Mouse (Mus musculus) megakaryocyte-erythroid progenitor cell, adult 5-6 weeks (primary cell): ENCODE results near the gene B3gat3. TPM values are rescaled to one million over a fixed set of nuclear protein-coding genes. Genes with fewer than 3 reads are reported as not detected.
"Not testable (repeated sequence)": the region's sequence is repeated elsewhere in the genome, so short reads cannot be mapped to it uniquely, and the experiment has no call there.

Source experiments
- ATAC-seq: replicated peaks from 2 replicates; pipeline ENCODE4 v1.8.0; 2016; ENCODE audit warnings: mild to moderate bottlenecking, inconsistent platforms; ENCODE audit not compliant: severe bottlenecking, poor library complexity, low FRiP score, low TSS enrichment
- total RNA-seq, 2 experiments: library from RNA; stranded (forward) in 1 of 2; stranded (reverse) in 1 of 2; fragments of 200-1000, 215-1000 nt in 1 of 2; fragments of >200 nt in 1 of 2; fragmentation: Nextera tagmentation in 1 of 2; gene quantifications; 2 replicates each; pipeline ENCODE4 v1.2.3; 2014 to 2017

B3gat3 gene
- total RNA-seq, 2 experiments from 2014 or later = 17.6 to 36.8 TPM

GRCm38 (mm10) chr19:8967893-8968292 lies 47.7 kb downstream of the B3gat3 start:
- no peak for ATAC-seq

GRCm38 (mm10) chr19:8972491-8972890 lies 52.3 kb downstream of the B3gat3 start:
- not testable (repeated sequence) for ATAC-seq

GRCm38 (mm10) chr19:8974638-8975037 lies 54.5 kb downstream of the B3gat3 start:
- no peak for ATAC-seq

GRCm38 (mm10) chr19:8975491-8975890 lies 55.3 kb downstream of the B3gat3 start:
- ATAC-seq = no peak

GRCm38 (mm10) chr19:8976535-8976934 lies 56.4 kb downstream of the B3gat3 start:
- ATAC-seq = peak; percentile 66

Other genes with a start within 250 kb of the B3gat3 start
Only the 30 nearest of the 32 such genes appear.
- gene Wdr74, start 184.5 kb upstream of the B3gat3 start, total RNA-seq (2014; fragmentation: Nextera tagmentation) = 193 and 207 TPM in 2 replicates
- 142 TPM in 2 replicates for gene Wdr74, start 184.5 kb upstream of the B3gat3 start, total RNA-seq (2017)
- gene 1700092M07Rik, start 179.7 kb upstream of the B3gat3 start, total RNA-seq (2014; fragmentation: Nextera tagmentation) = 2.0 TPM in 1 of 2 replicates, not detected in the other
- 3.8 and 6.5 TPM in 2 replicates for gene 1700092M07Rik, start 179.7 kb upstream of the B3gat3 start, total RNA-seq (2017)
- 74.7 and 80.4 TPM in 2 replicates for gene Stx5a, start 179.0 kb upstream of the B3gat3 start, total RNA-seq (2014; fragmentation: Nextera tagmentation)
- 35.5 and 43.5 TPM in 2 replicates for gene Stx5a, start 179.0 kb upstream of the B3gat3 start, total RNA-seq (2017)
- 365 and 530 TPM in 2 replicates for gene Nxf1, start 163.3 kb upstream of the B3gat3 start, total RNA-seq (2014; fragmentation: Nextera tagmentation)
- 100 and 161 TPM in 2 replicates for gene Nxf1, start 163.3 kb upstream of the B3gat3 start, total RNA-seq (2017)
- 59.6 and 76.4 TPM in 2 replicates for gene Tmem223, start 149.4 kb upstream of the B3gat3 start, total RNA-seq (2014; fragmentation: Nextera tagmentation)
- 32.1 and 33.8 TPM in 2 replicates for gene Tmem223, start 149.4 kb upstream of the B3gat3 start, total RNA-seq (2017)
- 104 and 114 TPM in 2 replicates for gene Tmem179b, start 145.9 kb upstream of the B3gat3 start, total RNA-seq (2014; fragmentation: Nextera tagmentation)
- gene Tmem179b, start 145.9 kb upstream of the B3gat3 start, total RNA-seq (2017) = 31.2 and 54.7 TPM in 2 replicates
- 13.2 and 16.1 TPM in 2 replicates for gene Taf6l, start 134.0 kb upstream of the B3gat3 start, total RNA-seq (2014; fragmentation: Nextera tagmentation)
- gene Taf6l, start 134.0 kb upstream of the B3gat3 start, total RNA-seq (2017) = 7.6 and 12.0 TPM in 2 replicates
- gene Polr2g, start 121.8 kb upstream of the B3gat3 start, total RNA-seq (2014; fragmentation: Nextera tagmentation) = 120 and 126 TPM in 2 replicates
- 86.1 and 106 TPM in 2 replicates for gene Polr2g, start 121.8 kb upstream of the B3gat3 start, total RNA-seq (2017)
- 1.4 and 1.9 TPM in 2 replicates for gene Zbtb3, start 117.8 kb upstream of the B3gat3 start, total RNA-seq (2014; fragmentation: Nextera tagmentation)
- gene Zbtb3, start 117.8 kb upstream of the B3gat3 start, total RNA-seq (2017) = 0.91 and 1.6 TPM in 2 replicates
- 35.6 and 41.6 TPM in 2 replicates for gene Ttc9c, start 101.0 kb upstream of the B3gat3 start, total RNA-seq (2014; fragmentation: Nextera tagmentation)
- gene Ttc9c, start 101.0 kb upstream of the B3gat3 start, total RNA-seq (2017) = 55.3 and 57.2 TPM in 2 replicates
- gene Hnrnpul2, start 100.4 kb upstream of the B3gat3 start, total RNA-seq (2014; fragmentation: Nextera tagmentation) = 68.2 and 88.0 TPM in 2 replicates
- 85.2 and 100.0 TPM in 2 replicates for gene Hnrnpul2, start 100.4 kb upstream of the B3gat3 start, total RNA-seq (2017)
- not detected in 2 replicates for gene AC129217.1, start 90.6 kb upstream of the B3gat3 start, total RNA-seq (2014; fragmentation: Nextera tagmentation)
- not detected in 2 replicates for gene AC129217.1, start 90.6 kb upstream of the B3gat3 start, total RNA-seq (2017)
- gene Bscl2, start 82.9 kb upstream of the B3gat3 start, total RNA-seq (2014; fragmentation: Nextera tagmentation) = 70.3 and 71.7 TPM in 2 replicates
- gene Bscl2, start 82.9 kb upstream of the B3gat3 start, total RNA-seq (2017) = 29.5 TPM in 2 replicates
- gene Gng3, start 81.2 kb upstream of the B3gat3 start, total RNA-seq (2014; fragmentation: Nextera tagmentation) = 0.57 TPM in 1 of 2 replicates, not detected in the other
- gene Gng3, start 81.2 kb upstream of the B3gat3 start, total RNA-seq (2017) = 0.30 and 1.3 TPM in 2 replicates
- gene Lrrn4cl, start 69.6 kb upstream of the B3gat3 start, total RNA-seq (2014; fragmentation: Nextera tagmentation) = 0.52 TPM in 1 of 2 replicates, not detected in the other
- gene Lrrn4cl, start 69.6 kb upstream of the B3gat3 start, total RNA-seq (2017) = 1.5 TPM in 1 of 2 replicates, not detected in the other
- 148 and 194 TPM in 2 replicates for gene Ubxn1, start 48.9 kb upstream of the B3gat3 start, total RNA-seq (2014; fragmentation: Nextera tagmentation)
- gene Ubxn1, start 48.9 kb upstream of the B3gat3 start, total RNA-seq (2017) = 235 and 295 TPM in 2 replicates
- gene Uqcc3, start 39.5 kb upstream of the B3gat3 start, total RNA-seq (2014; fragmentation: Nextera tagmentation) = 46.7 and 54.1 TPM in 2 replicates
- gene Uqcc3, start 39.5 kb upstream of the B3gat3 start, total RNA-seq (2017) = 73.3 and 94.5 TPM in 2 replicates
- 27.8 and 35.8 TPM in 2 replicates for gene Lbhd1, start 36.6 kb upstream of the B3gat3 start, total RNA-seq (2014; fragmentation: Nextera tagmentation)
- 18.0 and 18.4 TPM in 2 replicates for gene Lbhd1, start 36.6 kb upstream of the B3gat3 start, total RNA-seq (2017)
- not detected in 2 replicates for gene Gm49403, start 36.4 kb upstream of the B3gat3 start, total RNA-seq (2014; fragmentation: Nextera tagmentation)
- not detected in 2 replicates for gene Gm49403, start 36.4 kb upstream of the B3gat3 start, total RNA-seq (2017)
- 76.6 and 113 TPM in 2 replicates for gene 1810009A15Rik, start 31.5 kb upstream of the B3gat3 start, total RNA-seq (2014; fragmentation: Nextera tagmentation)
- 94.2 and 120 TPM in 2 replicates for gene 1810009A15Rik, start 31.5 kb upstream of the B3gat3 start, total RNA-seq (2017)
- gene Gm49416, start 31.4 kb upstream of the B3gat3 start, total RNA-seq (2014; fragmentation: Nextera tagmentation) = 2.5 and 25.7 TPM in 2 replicates
- not detected in 2 replicates for gene Gm49416, start 31.4 kb upstream of the B3gat3 start, total RNA-seq (2017)
- 31.4 and 37.7 TPM in 2 replicates for gene Ints5, start 27.4 kb upstream of the B3gat3 start, total RNA-seq (2014; fragmentation: Nextera tagmentation)
- gene Ints5, start 27.4 kb upstream of the B3gat3 start, total RNA-seq (2017) = 16.6 and 17.1 TPM in 2 replicates
- gene Ganab, start 22.3 kb upstream of the B3gat3 start, total RNA-seq (2014; fragmentation: Nextera tagmentation) = 120 and 130 TPM in 2 replicates
- 53.2 and 69.7 TPM in 2 replicates for gene Ganab, start 22.3 kb upstream of the B3gat3 start, total RNA-seq (2017)
- gene Rom1, start 9.0 kb downstream of the B3gat3 start, total RNA-seq (2014; fragmentation: Nextera tagmentation) = 4.6 and 6.2 TPM in 2 replicates
- gene Rom1, start 9.0 kb downstream of the B3gat3 start, total RNA-seq (2017) = 0.75 and 4.3 TPM in 2 replicates
- gene Eml3, start 9.2 kb downstream of the B3gat3 start, total RNA-seq (2014; fragmentation: Nextera tagmentation) = 29.3 and 45.8 TPM in 2 replicates
- 14.5 and 23.6 TPM in 2 replicates for gene Eml3, start 9.2 kb downstream of the B3gat3 start, total RNA-seq (2017)
- 158 and 173 TPM in 2 replicates for gene Mta2, start 21.5 kb downstream of the B3gat3 start, total RNA-seq (2014; fragmentation: Nextera tagmentation)
- 205 and 206 TPM in 2 replicates for gene Mta2, start 21.5 kb downstream of the B3gat3 start, total RNA-seq (2017)
- gene Tut1, start 33.5 kb downstream of the B3gat3 start, total RNA-seq (2014; fragmentation: Nextera tagmentation) = 30.7 and 32.2 TPM in 2 replicates
- 15.8 and 18.8 TPM in 2 replicates for gene Tut1, start 33.5 kb downstream of the B3gat3 start, total RNA-seq (2017)
- gene Eef1g, start 46.7 kb downstream of the B3gat3 start, total RNA-seq (2014; fragmentation: Nextera tagmentation) = 1,323 and 1,614 TPM in 2 replicates
- gene Eef1g, start 46.7 kb downstream of the B3gat3 start, total RNA-seq (2017) = 848 and 982 TPM in 2 replicates
- 1.5 and 9.4 TPM in 2 replicates for gene Ahnak, start 68.9 kb downstream of the B3gat3 start, total RNA-seq (2014; fragmentation: Nextera tagmentation)
- 7.2 and 24.7 TPM in 2 replicates for gene Ahnak, start 68.9 kb downstream of the B3gat3 start, total RNA-seq (2017)
- gene Scgb1a1, start 167.6 kb downstream of the B3gat3 start, total RNA-seq (2014; fragmentation: Nextera tagmentation) = not detected in 2 replicates
- gene Scgb1a1, start 167.6 kb downstream of the B3gat3 start, total RNA-seq (2017) = not detected in 2 replicates